In genomic region chr11:59809071-59809669, GRCm38 (mm10) we compare ENCODE assay signal across 8 mouse cellular contexts. TPM values are rescaled to one million over a fixed set of nuclear protein-coding genes. Genes with fewer than 3 reads are reported as not detected.
DNase-seq lines count a peak whose midpoint lies in the region; ATAC-seq and TF ChIP-seq lines count a peak whose summit lies in the region.

No protein-coding gene starts in this region.

- TF ChIP-seq CTCF in cortical plate, adult 2 months (IDR thresholded peaks at IDR 0.05; ENCODE audit: extremely low read depth, insufficient read depth, low read length): no peak

- under 1% methylated on average over 15 of the region's 15 CpGs for WGBS in heart, embryonic 16.5 days
- under 1% methylated on average over 15 of the region's 15 CpGs for WGBS in large intestine, adult 2 months
- WGBS in midbrain, embryonic 10.5 days: under 1% methylated on average over 15 of the region's 15 CpGs

- peak overlapping the region; percentile 100 for H3K27ac ChIP-seq in cortical plate, adult 2 months (ENCODE audit: insufficient read depth, low read length)
- H3K27ac ChIP-seq in heart, embryonic 16.5 days (ENCODE audit: low read length): peak overlapping the region; percentile 98
- peak overlapping the region; percentile 99 for H3K27ac ChIP-seq in midbrain, embryonic 10.5 days (replicated peaks)

- peaks cover 20% of the 10 kb centered on the region for H3K36me3 ChIP-seq in heart, embryonic 16.5 days (ENCODE audit: control insufficient read depth, insufficient read depth)
- peaks cover 38% of the 10 kb centered on the region for H3K36me3 ChIP-seq in midbrain, embryonic 10.5 days

- peak; percentile 76 for ATAC-seq in heart, embryonic 16.5 days (replicated peaks; ENCODE audit: extremely low read depth, insufficient read depth, low FRiP score)

- peak overlapping the region; percentile 96 for H3K9ac ChIP-seq in heart, embryonic 16.5 days (ENCODE audit: low read length)

- peak overlapping the region; percentile 80 for H3K4me2 ChIP-seq in heart, embryonic 16.5 days (ENCODE audit: low read depth, low read length)

- H3K9me3 ChIP-seq in heart, embryonic 16.5 days (replicated peaks; ENCODE audit: control insufficient read depth, low read length): no peaks in the 10 kb centered on the region
- no peaks in the 10 kb centered on the region for H3K9me3 ChIP-seq in midbrain, embryonic 10.5 days (replicated peaks)

- peak overlapping the region; percentile 98 for H3K4me3 ChIP-seq in cortical plate, adult 2 months (ENCODE audit: insufficient read depth, low read length)
- peak overlapping the region; percentile 91 for H3K4me3 ChIP-seq in heart, embryonic 16.5 days (ENCODE audit: low read length)
- H3K4me3 ChIP-seq in midbrain, embryonic 10.5 days: peak overlapping the region; percentile 85

- TF ChIP-seq POLR2A in cortical plate, adult 2 months (IDR thresholded peaks at IDR 0.05; ENCODE audit: extremely low read depth, insufficient read depth, low read length): no peak

- H3K4me1 ChIP-seq in cortical plate, adult 2 months (ENCODE audit: control insufficient read depth, insufficient read depth, low read length): peaks cover 8% of the 10 kb centered on the region
- peaks cover 13% of the 10 kb centered on the region for H3K4me1 ChIP-seq in heart, embryonic 16.5 days (ENCODE audit: control insufficient read depth, insufficient read depth, low read length)
- peaks cover 25% of the 10 kb centered on the region for H3K4me1 ChIP-seq in midbrain, embryonic 10.5 days

- DNase-seq in thymus, postnatal 14 days: peak; percentile 18
- no peak for DNase-seq in thymus, postnatal 36 days
- DNase-seq in large intestine, adult 2 months (ENCODE audit: low read depth, low spot score): peak; percentile 50
- peak; percentile 21 for DNase-seq in midbrain, embryonic 10.5 days (ENCODE audit: low spot score)
- DNase-seq in right cerebral cortex, postnatal 25 days: no peak
- no peak for DNase-seq in gastrocnemius, postnatal 4 days (ENCODE audit: low spot score in 2 of 2)

- no peaks in the 10 kb centered on the region for H3K27me3 ChIP-seq in heart, embryonic 16.5 days (ENCODE audit: control insufficient read depth, insufficient read depth, low read length)
- H3K27me3 ChIP-seq in midbrain, embryonic 10.5 days (ENCODE audit: low read depth, poor library complexity, severe bottlenecking): no peaks in the 10 kb centered on the region

RNA-seq across cellular contexts. Expression of gene Flcn, which starts 0.6 kb away (rescaled TPM):
- polyA plus RNA-seq in cortical plate, adult 2 months (2012; rRNA removed): 51.4 and 51.6 TPM in 2 replicates
- polyA plus RNA-seq in heart, embryonic 16.5 days (2015; fragmentation: Nextera tagmentation; extraction: Ambion mirVana): 44.4 and 45.5 TPM in 2 replicates
- polyA plus RNA-seq in large intestine, adult 2 months (2012; rRNA removed): 18.3 and 22.5 TPM in 2 replicates
- 31.7 and 32.7 TPM in 2 replicates for polyA plus RNA-seq in midbrain, embryonic 10.5 days (2016; fragmentation: Nextera tagmentation; extraction: Ambion mirVana)
- total RNA-seq in gastrocnemius, postnatal 4 days (2021): 10 to 100 TPM; 28.2 to 28.8 TPM

RNA-seq across cellular contexts. Expression of gene Pld6, which starts 21.7 kb away (rescaled TPM):
- 1.9 and 2.0 TPM in 2 replicates for polyA plus RNA-seq in cortical plate, adult 2 months (2012; rRNA removed)
- 4.8 and 5.8 TPM in 2 replicates for polyA plus RNA-seq in heart, embryonic 16.5 days (2015; fragmentation: Nextera tagmentation; extraction: Ambion mirVana)
- 1.1 and 1.4 TPM in 2 replicates for polyA plus RNA-seq in large intestine, adult 2 months (2012; rRNA removed)
- 2.9 and 3.4 TPM in 2 replicates for polyA plus RNA-seq in midbrain, embryonic 10.5 days (2016; fragmentation: Nextera tagmentation; extraction: Ambion mirVana)
- total RNA-seq in gastrocnemius, postnatal 4 days (2021): under 1 TPM; 0.44 to 0.66 TPM

RNA-seq across cellular contexts. Expression of gene Nt5m, which starts 30.1 kb away (rescaled TPM):
- polyA plus RNA-seq in cortical plate, adult 2 months (2012; rRNA removed): 72.5 and 73.2 TPM in 2 replicates
- 42.4 and 42.7 TPM in 2 replicates for polyA plus RNA-seq in heart, embryonic 16.5 days (2015; fragmentation: Nextera tagmentation; extraction: Ambion mirVana)
- polyA plus RNA-seq in large intestine, adult 2 months (2012; rRNA removed): 31.4 and 32.6 TPM in 2 replicates
- polyA plus RNA-seq in midbrain, embryonic 10.5 days (2016; fragmentation: Nextera tagmentation; extraction: Ambion mirVana): 40.9 and 44.4 TPM in 2 replicates
- 10 to 100 TPM; 18.8 to 22.6 TPM for total RNA-seq in gastrocnemius, postnatal 4 days (2021)

RNA-seq across cellular contexts. Expression of gene Cops3, which starts 30.5 kb away (rescaled TPM):
- polyA plus RNA-seq in cortical plate, adult 2 months (2012; rRNA removed): 47.3 and 48.1 TPM in 2 replicates
- polyA plus RNA-seq in heart, embryonic 16.5 days (2015; fragmentation: Nextera tagmentation; extraction: Ambion mirVana): 154 and 173 TPM in 2 replicates
- polyA plus RNA-seq in large intestine, adult 2 months (2012; rRNA removed): 24.6 and 26.3 TPM in 2 replicates
- 249 and 250 TPM in 2 replicates for polyA plus RNA-seq in midbrain, embryonic 10.5 days (2016; fragmentation: Nextera tagmentation; extraction: Ambion mirVana)
- 10 to 100 TPM; 84.8 to 86.3 TPM for total RNA-seq in gastrocnemius, postnatal 4 days (2021)

Comparison
In these comparisons a context has a peak if more than half of its experiments do, and no peak if none do; other contexts are left out.
1. DNase-seq: peak in thymus, postnatal 14 days (single experiment), large intestine, adult 2 months (single experiment) and midbrain, embryonic 10.5 days (single experiment); none in thymus, postnatal 36 days (0 of 2), right cerebral cortex, postnatal 25 days (single experiment) and gastrocnemius, postnatal 4 days (0 of 2).
2. Peak in every context shown above with its lines, with median percentiles within 50 percentile points of each other: H3K27ac ChIP-seq and H3K4me3 ChIP-seq.